ENCODE assay signal across 9 mouse cellular contexts in genomic region chr2:146062330-146063092, GRCm38 (mm10).
DNase-seq lines count a peak whose midpoint lies in the region; ATAC-seq and TF ChIP-seq lines count a peak whose summit lies in the region.
"Had no signal": no experiment of that assay in that cellular context is flagged by ENCODE, and none has a peak within 500 bp of the region (broad histone marks: within the 10 kb centered on the region; RNA-seq: fewer than 3 reads in every experiment).

No protein-coding gene starts in this region.

- peak; percentile 64 for DNase-seq in heart, adult 11 months
- no peak for DNase-seq in heart, postnatal 25 days (ENCODE audit: low spot score)
- peak; percentile 46 for DNase-seq in hindbrain, embryonic 11.5 days (ENCODE audit: low spot score)
- no peak for DNase-seq in frontal cortex, postnatal 10 days (ENCODE audit: low spot score in 2 of 2)
- DNase-seq in frontal cortex, adult 2 months (ENCODE audit: extremely low spot score in 1 of 2, low spot score in 1 of 2): no peak
- DNase-seq in thymus, adult 18-20 months: no peak

- TF ChIP-seq POLR2A in bone marrow macrophage, adult 2 months (IDR thresholded peaks at IDR 0.05; ENCODE audit: borderline replicate concordance, low read depth, low read length): no peak

- H3K36me3 ChIP-seq in hindbrain, embryonic 11.5 days (ENCODE audit: control insufficient read depth, insufficient read depth, low read length): no peaks in the 10 kb centered on the region
- H3K36me3 ChIP-seq in midbrain, embryonic 13.5 days: no peaks in the 10 kb centered on the region

- ATAC-seq in hindbrain, embryonic 11.5 days (ENCODE audit: low FRiP score): peak; percentile 58
- peak; percentile 55 for ATAC-seq in midbrain, embryonic 13.5 days

- H3K27ac ChIP-seq in bone marrow macrophage, adult 2 months (ENCODE audit: insufficient read depth, low read depth, low read length): no peak overlapping the region
- H3K27ac ChIP-seq in hindbrain, embryonic 11.5 days (ENCODE audit: low read depth, low read length): peak overlapping the region; percentile 19
- H3K27ac ChIP-seq in midbrain, embryonic 13.5 days: peak overlapping the region; percentile 76

- intact Hi-C loops in heart, postnatal 25 days (cut with DNase I): no loop called here

- WGBS in hindbrain, embryonic 11.5 days: 19% methylated on average over 13 of the region's 13 CpGs
- 3% methylated on average over 13 of the region's 13 CpGs for WGBS in midbrain, embryonic 13.5 days

- no peak for TF ChIP-seq CTCF in bone marrow macrophage, adult 2 months (IDR thresholded peaks at IDR 0.05; ENCODE audit: low read depth, low read length)

- H3K9me3 ChIP-seq in hindbrain, embryonic 11.5 days (ENCODE audit: control insufficient read depth, low read length): no peaks in the 10 kb centered on the region
- no peaks in the 10 kb centered on the region for H3K9me3 ChIP-seq in midbrain, embryonic 13.5 days

- H3K9ac ChIP-seq in hindbrain, embryonic 11.5 days (ENCODE audit: low read depth, low read length): 0 out of 2 replicates have a peak overlapping the region, but pooled peaks have one; percentile 19
- H3K9ac ChIP-seq in midbrain, embryonic 13.5 days (replicated peaks): no peak overlapping the region

- H3K4me1 ChIP-seq in bone marrow macrophage, adult 2 months (ENCODE audit: control insufficient read depth, insufficient read depth, low read length): no peaks in the 10 kb centered on the region
- H3K4me1 ChIP-seq in hindbrain, embryonic 11.5 days (replicated peaks; ENCODE audit: control insufficient read depth, insufficient read depth, low read length): peaks cover 13% of the 10 kb centered on the region
- peaks cover 42% of the 10 kb centered on the region for H3K4me1 ChIP-seq in midbrain, embryonic 13.5 days (replicated peaks)

- peak overlapping the region; percentile 15; the same call in 1 of the 2 replicates for H3K4me3 ChIP-seq in bone marrow macrophage, adult 2 months (ENCODE audit: insufficient read depth, low read length)
- H3K4me3 ChIP-seq in hindbrain, embryonic 11.5 days (ENCODE audit: low read depth, low read length): no peak overlapping the region
- no peak overlapping the region for H3K4me3 ChIP-seq in midbrain, embryonic 13.5 days (replicated peaks)
- H3K4me3 ChIP-seq: erythroblast, embryonic 14.5 days had no signal

- no peaks in the 10 kb centered on the region for H3K27me3 ChIP-seq in hindbrain, embryonic 11.5 days (ENCODE audit: control insufficient read depth, insufficient read depth, low read length)
- H3K27me3 ChIP-seq in midbrain, embryonic 13.5 days: no peaks in the 10 kb centered on the region

- H3K4me2 ChIP-seq in hindbrain, embryonic 11.5 days (replicated peaks; ENCODE audit: low read depth, low read length): peak overlapping the region; percentile 16
- peak overlapping the region; percentile 41 for H3K4me2 ChIP-seq in midbrain, embryonic 13.5 days (replicated peaks)

Comparison
In these comparisons a context has a peak if more than half of its experiments do, and no peak if none do; other contexts are left out.
1. DNase-seq: peak in heart, adult 11 months (single experiment) and hindbrain, embryonic 11.5 days (single experiment); none in heart, postnatal 25 days (single experiment), frontal cortex, postnatal 10 days (0 of 2), frontal cortex, adult 2 months (0 of 2) and thymus, adult 18-20 months (0 of 2).